Mouse (Mus musculus): ENCODE results near the gene Slc6a1. TPM values are rescaled to one million over a fixed set of nuclear protein-coding genes. Genes with fewer than 3 reads are reported as not detected.

Gene Slc6a1
- total and polyA plus RNA-seq, 2 experiments from 2014 or later = 208 to 507 TPM

GRCm38 (mm10) chr6:114283278-114283770 lies 889 bp downstream of the Slc6a1 start:
- TF ChIP-seq CTCF (IDR thresholded peaks at IDR 0.05) = no peak
- H3K4me2 ChIP-seq (ENCODE audit: low read depth, low read length, poor library complexity, severe bottlenecking) = peak overlapping the region; percentile 64
- H3K27ac ChIP-seq (ENCODE audit: low read depth, low read length) = peak overlapping the region; percentile 84
- H3K27me3 ChIP-seq (ENCODE audit: insufficient read depth, low read length) = no peaks in the 10 kb centered on the region
- ATAC-seq (ENCODE audit: low FRiP score) (no peak; the same call in 1 of the 2 replicates), DNase-seq (ENCODE audit: low spot score) (no peak)
- peak overlapping the region; percentile 83 for H3K9ac ChIP-seq (replicated peaks; ENCODE audit: low read length, poor library complexity, severe bottlenecking)
- no peaks in the 10 kb centered on the region for H3K36me3 ChIP-seq (ENCODE audit: insufficient read depth, low read length)
- H3K4me1 ChIP-seq (ENCODE audit: insufficient read depth, low read length) = peaks cover 26% of the 10 kb centered on the region
- WGBS = 4% methylated on average over 8 of the region's 8 CpGs
- peak overlapping the region; percentile 79 for H3K4me3 ChIP-seq (ENCODE audit: low read depth, low read length)
- no peaks in the 10 kb centered on the region for H3K9me3 ChIP-seq (ENCODE audit: low read length)

- H3K4me2 ChIP-seq (ENCODE audit: low read depth, low read length, poor library complexity, severe bottlenecking) = peak overlapping the region; percentile 64
- H3K9ac ChIP-seq (replicated peaks; ENCODE audit: low read length, poor library complexity, severe bottlenecking) = peak overlapping the region; percentile 83
- H3K27ac ChIP-seq (ENCODE audit: low read depth, low read length) = peak overlapping the region; percentile 84
- no peaks in the 10 kb centered on the region for H3K9me3 ChIP-seq (ENCODE audit: low read length)
- no peaks in the 10 kb centered on the region for H3K36me3 ChIP-seq (ENCODE audit: insufficient read depth, low read length)
- DNase-seq (ENCODE audit: low spot score) = peak; percentile 73
- ATAC-seq (ENCODE audit: low FRiP score) = no peak
- peak overlapping the region; percentile 79 for H3K4me3 ChIP-seq (ENCODE audit: low read depth, low read length)
- no peaks in the 10 kb centered on the region for H3K27me3 ChIP-seq (ENCODE audit: insufficient read depth, low read length)
- H3K4me1 ChIP-seq (ENCODE audit: insufficient read depth, low read length) = peaks cover 29% of the 10 kb centered on the region
- TF ChIP-seq CTCF (IDR thresholded peaks at IDR 0.05) = no peak
- WGBS = 29% methylated on average over 10 of the region's 10 CpGs
Observed at GRCm38 (mm10) chr6:114283927-114284703, 1.7 kb downstream of the Slc6a1 start.

GRCm38 (mm10) chr6:114285424-114285823 lies 3.0 kb downstream of the Slc6a1 start:
- Histone ChIP-seq H3K4me2 (ENCODE audit: low read depth, low read length, poor library complexity, severe bottlenecking) (peak overlapping the region; percentile 64), H3K27ac (ENCODE audit: low read depth, low read length) (peak overlapping the region; percentile 84), H3K36me3 (ENCODE audit: insufficient read depth, low read length) (no peaks in the 10 kb centered on the region), H3K4me1 (ENCODE audit: insufficient read depth, low read length) (peaks cover 41% of the 10 kb centered on the region), H3K4me3 (ENCODE audit: low read depth, low read length) (no peak overlapping the region), H3K9me3 (ENCODE audit: low read length) (no peaks in the 10 kb centered on the region), H3K9ac (replicated peaks; ENCODE audit: low read length, poor library complexity, severe bottlenecking) (no peak overlapping the region), H3K27me3 (ENCODE audit: insufficient read depth, low read length) (no peaks in the 10 kb centered on the region)
- no peak for TF ChIP-seq CTCF (IDR thresholded peaks at IDR 0.05)
- no peak for DNase-seq (ENCODE audit: low spot score)
- ATAC-seq (ENCODE audit: low FRiP score) = no peak
- 39% methylated on average over 4 of the region's 4 CpGs for WGBS

GRCm38 (mm10) chr6:114289106-114289505 lies 6.7 kb downstream of the Slc6a1 start:
- no peak overlapping the region for H3K4me3 ChIP-seq (ENCODE audit: low read depth, low read length)
- peak; percentile 41 for DNase-seq (ENCODE audit: low spot score)
- peak overlapping the region; percentile 3; the same call in 1 of the 2 replicates for H3K4me2 ChIP-seq (ENCODE audit: low read depth, low read length, poor library complexity, severe bottlenecking)
- peak overlapping the region; percentile 57 for H3K27ac ChIP-seq (ENCODE audit: low read depth, low read length)
- no peak for TF ChIP-seq CTCF (IDR thresholded peaks at IDR 0.05)
- peaks cover 56% of the 10 kb centered on the region for H3K4me1 ChIP-seq (ENCODE audit: insufficient read depth, low read length)
- H3K9me3 ChIP-seq (ENCODE audit: low read length) = no peaks in the 10 kb centered on the region
- WGBS = 11% methylated on average over 7 of the region's 7 CpGs
- no peak overlapping the region for H3K9ac ChIP-seq (replicated peaks; ENCODE audit: low read length, poor library complexity, severe bottlenecking)
- H3K27me3 ChIP-seq (ENCODE audit: insufficient read depth, low read length) = no peaks in the 10 kb centered on the region
- no peak for ATAC-seq (ENCODE audit: low FRiP score)
- H3K36me3 ChIP-seq (ENCODE audit: insufficient read depth, low read length) = no peaks in the 10 kb centered on the region

GRCm38 (mm10) chr6:114290184-114290583 lies 7.7 kb downstream of the Slc6a1 start:
- DNase-seq (ENCODE audit: low spot score) (peak; percentile 96), ATAC-seq (ENCODE audit: low FRiP score) (peak; percentile 74)
- Histone ChIP-seq H3K27me3 (ENCODE audit: insufficient read depth, low read length) (no peaks in the 10 kb centered on the region), H3K36me3 (ENCODE audit: insufficient read depth, low read length) (no peaks in the 10 kb centered on the region), H3K27ac (ENCODE audit: low read depth, low read length) (peak overlapping the region; percentile 81), H3K4me2 (ENCODE audit: low read depth, low read length, poor library complexity, severe bottlenecking) (peak overlapping the region; percentile 25; the same call in 1 of the 2 replicates), H3K9me3 (ENCODE audit: low read length) (no peaks in the 10 kb centered on the region), H3K9ac (replicated peaks; ENCODE audit: low read length, poor library complexity, severe bottlenecking) (peak overlapping the region; percentile 45), H3K4me1 (ENCODE audit: insufficient read depth, low read length) (peaks cover 51% of the 10 kb centered on the region), H3K4me3 (ENCODE audit: low read depth, low read length) (no peak overlapping the region)
- 12% methylated on average over 8 of the region's 8 CpGs for whole genome bisulfite sequencing
- TF ChIP-seq CTCF (IDR thresholded peaks at IDR 0.05) = peak; percentile 38

- Histone ChIP-seq H3K4me3 (ENCODE audit: low read depth, low read length) (no peak overlapping the region), H3K9me3 (ENCODE audit: low read length) (no peaks in the 10 kb centered on the region), H3K27ac (ENCODE audit: low read depth, low read length) (peak overlapping the region; percentile 81), H3K27me3 (ENCODE audit: insufficient read depth, low read length) (no peaks in the 10 kb centered on the region), H3K9ac (replicated peaks; ENCODE audit: low read length, poor library complexity, severe bottlenecking) (peak overlapping the region; percentile 45), H3K36me3 (ENCODE audit: insufficient read depth, low read length) (no peaks in the 10 kb centered on the region), H3K4me1 (ENCODE audit: insufficient read depth, low read length) (peaks cover 48% of the 10 kb centered on the region), H3K4me2 (ENCODE audit: low read depth, low read length, poor library complexity, severe bottlenecking) (no peak overlapping the region)
- DNase-seq (ENCODE audit: low spot score) (peak; percentile 36), ATAC-seq (ENCODE audit: low FRiP score) (no peak)
- 29% methylated on average over 4 of the region's 4 CpGs for WGBS
- TF ChIP-seq CTCF (IDR thresholded peaks at IDR 0.05) = no peak
Observed at GRCm38 (mm10) chr6:114290929-114291328, 8.5 kb downstream of the Slc6a1 start.
